Mouse (Mus musculus) heart, adult 11 months (tissue): ENCODE results near the gene Hmbs.
"Not testable (repeated sequence)": the region's sequence is repeated elsewhere in the genome, so short reads cannot be mapped to it uniquely, and the experiment has no call there.

Experiments
- DNase-seq: peaks from one replicate; pipeline ENCODE4 v3.0.0; 2022

Hmbs gene

GRCm38 (mm10) chr9:44343781-44344421 lies at the start of gene Hmbs:
Hmbs (minus strand) TSS chr9:44344228.
- peak; percentile 99 for DNase-seq

GRCm38 (mm10) chr9:44391466-44391865 lies 47.4 kb upstream of the Hmbs start:
- DNase-seq = peak; percentile 93

- peak; percentile 92 for DNase-seq
Measured at GRCm38 (mm10) chr9:44389273-44389672, 45.2 kb upstream of the Hmbs start.

GRCm38 (mm10) chr9:44387221-44387620 lies 43.2 kb upstream of the Hmbs start:
- DNase-seq = peak; percentile 80

- peak; percentile 74 for DNase-seq
Measured at GRCm38 (mm10) chr9:44384596-44384995, 40.6 kb upstream of the Hmbs start.

GRCm38 (mm10) chr9:44379862-44380261 lies 35.8 kb upstream of the Hmbs start:
- no peak for DNase-seq

GRCm38 (mm10) chr9:44379054-44379834 lies 35.2 kb upstream of the Hmbs start, which contains the start of gene Hyou1:
Hyou1 (plus strand) TSS chr9:44379490.
- DNase-seq = peak; percentile 100

- no peak for DNase-seq
Measured at GRCm38 (mm10) chr9:44378153-44378730, 34.2 kb upstream of the Hmbs start.

- peak; percentile 61 for DNase-seq
Measured at GRCm38 (mm10) chr9:44377335-44377734, 33.3 kb upstream of the Hmbs start.

GRCm38 (mm10) chr9:44376141-44376540 lies 32.1 kb upstream of the Hmbs start:
- DNase-seq = no peak

- DNase-seq = no peak
Measured at GRCm38 (mm10) chr9:44373386-44373785, 29.4 kb upstream of the Hmbs start.

GRCm38 (mm10) chr9:44364480-44364879 lies 20.5 kb upstream of the Hmbs start:
- no peak for DNase-seq

- not testable (repeated sequence) for DNase-seq
Measured at GRCm38 (mm10) chr9:44361931-44362330, 17.9 kb upstream of the Hmbs start.

- DNase-seq = peak; percentile 99
Measured at GRCm38 (mm10) chr9:44361190-44361917, 17.3 kb upstream of the Hmbs start, which contains the start of gene Vps11. Vps11 (minus strand) TSS chr9:44361670.

GRCm38 (mm10) chr9:44357207-44357606 lies 13.2 kb upstream of the Hmbs start:
- DNase-seq = no peak

GRCm38 (mm10) chr9:44353142-44353541 lies 9.1 kb upstream of the Hmbs start:
- DNase-seq = peak; percentile 85

- no peak for DNase-seq
Measured at GRCm38 (mm10) chr9:44352337-44352736, 8.3 kb upstream of the Hmbs start.

GRCm38 (mm10) chr9:44351396-44351795 lies 7.4 kb upstream of the Hmbs start:
- DNase-seq = peak; percentile 88

- DNase-seq = no peak
Measured at GRCm38 (mm10) chr9:44348546-44348945, 4.5 kb upstream of the Hmbs start.

- DNase-seq = peak; percentile 80
Measured at GRCm38 (mm10) chr9:44347621-44348020, 3.6 kb upstream of the Hmbs start.

GRCm38 (mm10) chr9:44347166-44347565 lies 3.1 kb upstream of the Hmbs start:
- no peak for DNase-seq

- DNase-seq = peak; percentile 88
Measured at GRCm38 (mm10) chr9:44345570-44346433, 1.8 kb upstream of the Hmbs start.
